Mouse (Mus musculus) left cerebral cortex, adult 11 months (tissue): ENCODE measurements at regions not wholly inside any gene's neighbourhood (a gene's known extent, or its start where the extent isn't known, plus 50 kb on each side); places are given as distances from the start of the nearest gene placed in this dataset.
A peak's percentile ranks its signal among the peaks of the same experiment; 100 is the strongest.

ENCODE experiments used
- DNase-seq: peaks from one replicate; pipeline ENCODE4 v3.0.0; 2022; ENCODE audit warnings: low spot score

GRCm38 (mm10) chr15:50005142-50005541, 3879.6 kb upstream of the Gm7489 start:
- no peak for DNase-seq

GRCm38 (mm10) chr15:50046653-50047052, 3838.1 kb upstream of the Gm7489 start:
- no peak for DNase-seq

GRCm38 (mm10) chr15:50053468-50053867, 3831.2 kb upstream of the Gm7489 start:
- peak; percentile 12 for DNase-seq

- DNase-seq, result no peak
Measured at GRCm38 (mm10) chr15:50053892-50054291, 3830.8 kb upstream of the Gm7489 start.

- DNase-seq, result no peak
Measured at GRCm38 (mm10) chr15:50078246-50078645, 3806.5 kb upstream of the Gm7489 start.

GRCm38 (mm10) chr15:50082428-50082827, 3802.3 kb upstream of the Gm7489 start:
- no peak for DNase-seq

- no peak for DNase-seq
Measured at GRCm38 (mm10) chr15:50102596-50103277, 3782.0 kb upstream of the Gm7489 start.

- DNase-seq, result no peak
Measured at GRCm38 (mm10) chr15:50108913-50109312, 3775.8 kb upstream of the Gm7489 start.

GRCm38 (mm10) chr15:50153863-50154262, 3730.8 kb upstream of the Gm7489 start:
- DNase-seq, result no peak

- DNase-seq, result no peak
Measured at GRCm38 (mm10) chr15:50172276-50172772, 3712.4 kb upstream of the Gm7489 start.

GRCm38 (mm10) chr15:50183185-50183584, 3701.5 kb upstream of the Gm7489 start:
- no peak for DNase-seq
